Mouse (Mus musculus) heart, postnatal 25 days (tissue): ENCODE measurements around the gene Acadvl. TPM values are rescaled to one million over a fixed set of nuclear protein-coding genes. Genes with fewer than 3 reads are reported as not detected.

Experiments used
- DNase-seq: peaks from one replicate; pipeline ENCODE4 v3.0.0; 2022; ENCODE audit warnings: low spot score
- intact Hi-C: fragments of 180-260 bp; cut with DNase I; formaldehyde crosslinking; loops from one replicate; pipeline ENCODE4 v1.15.1; 2025
- total RNA-seq, 2 experiments: library from RNA; stranded (reverse); gene quantifications; 2 replicates each; pipeline ENCODE4 v1.2.3; 2021

Acadvl gene
- total RNA-seq = 1,000 to 10,000 TPM; 1,206 to 1,290 TPM

DNA sequence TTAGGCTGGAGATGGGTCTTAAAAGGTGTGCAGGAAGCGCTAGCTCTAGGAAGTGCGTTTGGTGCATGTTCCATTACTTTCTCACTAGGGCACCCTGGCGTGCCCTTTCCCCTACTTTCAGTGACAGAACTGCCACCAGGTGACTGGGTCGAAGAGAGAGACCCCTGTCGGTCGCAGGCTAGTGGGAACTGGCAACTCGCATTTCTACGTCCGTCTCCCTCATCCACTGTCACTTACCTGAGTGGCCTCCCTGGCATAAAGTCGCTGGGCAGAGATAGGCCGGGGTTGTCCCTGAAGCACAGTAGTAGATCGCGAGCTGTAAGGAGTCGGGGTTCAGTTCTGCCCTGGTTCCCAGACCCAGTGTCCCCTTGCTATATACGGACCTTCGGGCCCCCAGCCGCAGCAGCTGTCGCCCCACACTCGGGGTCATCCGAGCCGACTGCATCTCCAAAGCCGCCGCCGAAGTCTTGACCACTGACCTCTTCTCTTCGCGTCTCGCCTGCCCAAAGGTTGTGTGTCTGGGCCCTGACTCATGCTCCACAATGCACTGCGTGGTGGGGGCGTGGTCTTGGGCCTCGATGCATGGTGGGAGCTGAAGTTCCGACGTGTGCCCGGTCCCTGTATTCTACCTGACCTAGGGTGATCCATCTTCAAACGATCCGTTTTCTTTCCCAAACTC lies at the start of gene Acadvl:
Acadvl (minus strand) TSS at position 532 of the 679 bp plus-strand sequence.
- intact Hi-C loops = loop anchor here (10.0 kb wide), 1 partner anchor 640 kb away; the partner anchor contains the start of genes Eno3 and Pfn1
- DNase-seq = peak; percentile 82

DNA sequence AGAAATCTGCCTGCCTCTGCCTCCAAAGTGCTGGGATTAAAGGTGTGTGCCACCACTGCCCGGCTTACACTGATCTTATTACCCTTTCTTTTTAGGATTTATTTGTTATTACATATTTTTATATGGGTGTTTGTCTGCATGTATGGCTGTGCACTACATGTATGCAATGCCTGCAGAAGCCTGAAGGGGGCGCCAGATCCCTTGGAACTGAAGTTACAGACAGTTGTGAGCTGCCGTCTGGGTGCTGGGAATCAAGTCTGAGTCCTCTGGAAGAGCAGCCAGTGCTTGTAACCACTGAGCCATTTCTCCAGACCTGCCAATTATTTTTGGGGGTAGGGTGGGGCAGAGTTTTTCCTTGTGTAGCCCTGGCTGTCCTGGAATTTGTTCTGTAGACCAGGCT lies 47.8 kb upstream of the Acadvl start:
- intact Hi-C loops = no loop called here
- no peak for DNase-seq

DNA sequence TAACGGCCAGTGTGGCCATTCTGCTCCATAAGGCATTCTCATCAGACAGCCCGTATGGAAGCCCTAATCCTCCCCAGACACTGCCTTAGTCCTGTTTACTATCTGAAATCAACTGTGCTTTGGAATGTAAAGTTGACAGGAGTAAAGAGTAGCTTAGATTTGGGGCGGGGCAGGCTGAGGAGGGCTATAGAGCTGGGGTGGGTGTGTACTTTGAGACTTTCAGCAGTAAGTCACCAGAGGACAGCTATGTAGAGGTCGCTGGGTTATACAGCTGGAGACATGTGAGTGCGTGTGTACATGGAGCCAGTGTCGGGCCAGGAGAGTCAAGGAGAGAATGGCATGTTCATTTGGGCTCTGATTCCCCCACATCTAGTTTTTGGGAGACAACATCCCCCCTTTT lies 44.7 kb upstream of the Acadvl start:
- intact Hi-C loops = loop anchor here (10.0 kb wide), 1 partner anchor 255 kb away; no protein-coding TSS in a partner anchor
- DNase-seq = no peak

DNA sequence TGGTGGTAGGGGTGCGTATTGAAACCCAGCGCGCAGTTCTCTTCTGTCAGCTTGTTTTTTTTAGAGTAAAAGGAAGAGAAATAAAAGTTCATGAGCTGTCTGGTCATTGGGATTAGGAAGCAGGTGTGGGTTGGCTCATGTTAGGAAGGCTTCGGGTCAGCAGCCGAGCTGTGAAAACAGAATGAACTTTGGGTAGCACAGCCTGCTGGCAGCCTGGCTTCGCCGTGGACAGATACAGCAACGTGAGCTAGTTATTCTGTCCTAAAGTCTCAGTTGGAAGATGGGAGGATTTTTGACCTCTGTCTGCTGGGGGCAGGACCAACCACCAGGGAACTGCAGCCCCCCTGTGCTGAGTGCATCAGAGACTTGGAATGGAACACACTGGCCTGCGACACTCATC lies 42.6 kb upstream of the Acadvl start:
- no peak for DNase-seq
- intact Hi-C loops = loop anchor here (10.0 kb wide), 1 partner anchor 257 kb away; no protein-coding TSS in a partner anchor

DNA sequence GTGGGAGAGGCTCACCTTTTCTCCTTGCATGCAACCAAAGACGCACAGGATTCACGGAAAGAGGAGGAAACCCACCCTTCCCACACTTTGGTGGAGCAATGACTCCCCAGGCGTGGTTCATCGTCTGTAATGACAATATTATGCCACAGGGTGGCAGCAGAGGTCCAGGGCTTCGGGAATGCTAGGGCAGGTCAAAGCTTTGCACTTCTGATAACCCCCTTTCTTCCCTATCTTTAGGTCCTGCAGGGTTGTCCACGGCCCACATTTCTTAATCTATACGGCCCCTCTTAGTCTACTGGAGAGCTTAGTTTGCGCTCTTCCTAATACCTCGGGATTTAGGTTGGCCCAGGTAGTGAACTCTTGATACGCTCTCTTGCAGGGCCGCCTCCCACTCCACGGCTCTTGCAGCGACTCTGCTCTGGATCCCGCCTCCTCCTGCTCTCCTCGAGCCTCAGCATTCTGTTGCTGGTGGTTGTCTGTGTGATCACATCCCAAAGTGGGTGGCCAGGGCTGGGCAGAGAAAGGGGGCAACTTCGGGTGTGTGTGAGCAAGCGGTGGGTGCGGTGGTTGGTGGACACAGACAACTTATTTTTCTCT lies 40.5 kb upstream of the Acadvl start:
- peak; percentile 39 for DNase-seq
- intact Hi-C loops = loop anchor here (2.0 to 10.0 kb wide), 2 partner anchors 157 to 259 kb away; partner anchors contain the start of gene Slc16a11

DNA sequence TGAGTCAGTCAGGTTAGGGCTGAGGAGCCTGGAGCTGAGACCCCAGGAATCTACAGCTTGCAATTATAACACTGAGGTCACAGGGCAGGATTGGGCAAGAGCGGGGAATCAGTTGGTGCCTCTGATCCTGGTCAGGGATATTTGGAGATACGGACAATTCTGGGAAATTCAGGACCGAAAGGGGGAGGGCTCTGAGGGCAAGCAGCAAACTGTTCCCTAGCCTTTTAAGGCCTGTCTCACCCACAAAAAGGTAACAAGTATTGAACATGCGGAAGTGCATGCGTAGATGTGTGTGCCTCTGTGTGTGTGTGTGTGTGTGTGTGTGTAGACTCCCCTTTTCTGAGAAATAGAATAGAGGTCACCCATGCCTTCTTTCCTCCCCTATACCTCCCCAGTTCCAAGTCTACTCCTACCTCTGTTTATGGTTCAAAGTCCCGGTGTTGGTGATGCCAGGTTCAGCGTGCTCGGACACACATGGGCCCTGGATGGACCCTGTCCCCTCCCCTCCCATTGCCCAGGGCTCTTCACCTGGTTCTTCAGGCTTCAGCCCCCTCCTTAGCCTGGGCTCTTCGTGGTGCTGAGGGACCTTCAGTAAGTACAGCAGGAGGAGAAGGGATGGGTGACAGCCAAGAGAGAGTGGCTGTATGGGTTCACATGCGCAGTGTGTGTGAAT lies 38.8 kb upstream of the Acadvl start, which contains the start of gene Asgr1:
Asgr1 (plus strand) TSS at position 188 of the 673 bp plus-strand sequence.
- intact Hi-C loops = loop anchor here (2.0 to 10.0 kb wide), 2 partner anchors 159 to 261 kb away; partner anchors contain the start of gene Slc16a11
- DNase-seq = no peak

DNA sequence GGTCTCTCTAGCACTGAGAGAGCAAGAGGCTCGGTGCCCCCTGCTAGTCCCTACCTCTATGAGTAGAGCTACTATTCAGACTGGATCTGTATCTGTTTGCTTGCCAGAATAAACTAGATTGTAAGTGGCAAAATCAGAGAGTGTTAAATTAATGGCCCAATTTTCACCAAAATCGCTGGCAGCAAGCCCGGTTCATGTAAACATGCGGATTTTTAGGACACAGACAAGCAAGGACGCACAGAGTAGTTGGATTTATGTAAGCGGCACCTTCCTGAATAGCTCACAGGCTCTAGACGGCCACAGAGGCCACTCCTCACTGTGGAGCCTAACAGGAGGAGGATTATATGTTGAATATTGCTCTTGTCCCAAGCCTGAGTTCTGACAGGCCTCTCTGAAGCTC lies 37.9 kb upstream of the Acadvl start:
- no peak for DNase-seq
- intact Hi-C loops = loop anchor here (10.0 kb wide), 1 partner anchor 262 kb away; no protein-coding TSS in a partner anchor

DNA sequence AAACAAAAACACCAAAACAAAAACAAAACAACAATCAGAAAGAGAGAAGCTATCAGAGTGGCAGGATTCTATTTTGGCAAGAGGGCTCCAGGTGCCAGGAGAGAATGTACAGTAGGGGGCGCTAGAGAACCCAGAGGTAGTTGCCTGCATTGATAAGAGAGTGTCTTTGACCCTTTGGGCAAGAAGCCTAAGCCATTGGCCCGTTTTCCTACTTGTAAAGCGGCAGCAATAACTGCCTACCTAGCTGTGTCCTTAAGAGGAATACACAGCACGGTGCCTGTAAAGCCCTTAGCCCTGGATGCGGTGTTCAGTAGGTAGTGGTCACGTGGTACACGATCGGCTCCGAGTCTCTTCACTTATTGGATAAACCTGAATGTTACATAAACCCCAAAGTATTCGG lies 34.6 kb upstream of the Acadvl start:
- DNase-seq = no peak
- intact Hi-C loops = loop anchor here (10.0 kb wide), 1 partner anchor 265 kb away; no protein-coding TSS in a partner anchor

DNA sequence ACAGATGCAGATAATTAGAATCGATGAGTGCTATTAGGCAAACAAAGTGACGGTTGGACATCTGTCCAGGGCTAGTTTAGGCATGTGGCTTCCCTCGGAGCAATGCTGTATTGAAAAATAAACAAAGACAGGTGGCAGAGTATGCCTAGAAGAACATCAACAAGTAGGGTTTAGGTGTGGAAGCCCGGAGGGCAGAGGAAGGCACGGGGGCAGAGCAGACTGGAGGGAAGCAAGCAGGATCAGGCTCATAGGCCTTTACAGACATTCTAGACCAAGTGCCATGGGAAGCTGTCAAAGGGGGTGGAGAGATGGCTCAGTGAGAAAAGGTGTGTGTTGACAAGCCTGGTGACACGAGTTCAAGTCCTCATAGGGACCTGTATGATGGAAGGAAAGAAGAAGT lies 34.2 kb upstream of the Acadvl start:
- no peak for DNase-seq
- intact Hi-C loops = no loop called here

DNA sequence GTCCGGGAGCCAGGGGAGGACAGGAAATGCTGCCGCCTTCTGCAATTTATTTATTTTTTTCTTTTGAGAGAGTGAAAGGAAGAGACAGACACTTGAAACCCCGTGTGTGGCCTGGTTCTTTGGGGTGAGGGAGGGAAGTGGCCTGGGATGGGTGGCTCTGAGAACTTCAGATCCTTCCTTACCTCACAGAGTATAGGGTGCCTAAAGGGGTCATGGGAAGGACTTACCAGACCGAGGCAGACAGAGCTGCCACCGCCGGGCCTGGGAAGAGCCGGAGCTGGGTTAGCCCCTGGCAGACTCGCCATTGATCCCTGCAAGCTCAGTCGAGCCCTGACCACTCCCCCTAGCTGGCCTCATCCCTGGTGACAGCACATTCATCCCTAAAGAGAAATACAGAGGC lies 30.2 kb upstream of the Acadvl start:
- intact Hi-C loops = no loop called here
- no peak for DNase-seq

DNA sequence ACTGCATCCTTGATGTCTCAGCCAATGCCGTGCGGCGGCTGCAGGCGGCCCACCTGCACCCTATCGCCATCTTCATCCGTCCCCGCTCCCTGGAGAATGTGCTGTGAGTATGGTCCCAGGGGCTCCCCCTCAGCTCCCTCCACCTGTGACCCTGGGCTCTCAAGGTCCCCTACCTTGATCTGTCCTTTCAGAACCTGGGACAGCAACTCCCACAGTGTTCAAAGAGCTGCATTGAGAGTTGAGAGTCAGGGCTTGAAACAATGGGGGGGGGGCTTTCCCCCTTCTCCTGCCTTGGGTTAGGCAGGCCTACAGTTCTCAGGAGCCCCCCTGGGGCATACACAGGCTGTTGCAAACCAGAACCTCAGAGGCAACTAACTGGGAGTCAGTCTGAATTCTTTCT lies 28.5 kb upstream of the Acadvl start:
- no peak for DNase-seq
- intact Hi-C loops = no loop called here

DNA sequence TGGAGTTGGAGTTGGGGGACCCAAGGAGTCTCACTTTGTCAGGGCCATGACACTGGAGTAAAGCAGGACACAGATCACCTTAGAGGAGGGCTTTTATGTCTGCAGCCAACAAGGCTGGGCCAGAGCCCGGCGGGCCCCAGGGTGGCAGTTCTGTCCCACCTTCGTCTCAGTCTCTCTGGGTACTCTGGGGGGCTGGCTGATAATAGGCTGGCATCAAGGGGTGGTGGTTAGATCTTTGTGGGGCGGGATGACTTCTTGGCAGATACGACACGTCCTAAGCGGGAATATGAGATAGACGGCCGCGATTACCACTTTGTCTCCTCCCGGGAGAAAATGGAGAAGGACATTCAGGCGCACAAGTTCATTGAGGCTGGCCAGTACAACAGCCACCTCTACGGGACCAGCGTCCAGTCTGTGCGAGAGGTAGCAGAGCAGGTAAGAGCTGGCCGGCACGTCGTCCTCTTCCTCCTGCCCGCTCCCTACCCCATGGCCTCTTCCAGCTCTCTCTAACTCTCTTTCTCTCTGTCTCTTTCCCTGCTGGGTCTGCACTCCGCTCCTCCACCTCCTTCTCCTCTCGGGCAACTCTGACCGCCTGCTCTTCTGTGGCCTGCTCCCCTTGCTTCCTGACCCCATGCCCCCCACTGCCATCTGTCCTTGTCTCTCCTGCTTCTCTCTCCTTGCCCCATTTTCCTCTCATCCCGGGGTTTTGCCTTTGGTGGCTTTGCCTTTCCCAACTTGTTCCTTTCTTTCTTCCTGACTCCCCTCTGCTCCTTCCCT lies 27.3 kb upstream of the Acadvl start:
- intact Hi-C loops = no loop called here
- DNase-seq = no peak

DNA sequence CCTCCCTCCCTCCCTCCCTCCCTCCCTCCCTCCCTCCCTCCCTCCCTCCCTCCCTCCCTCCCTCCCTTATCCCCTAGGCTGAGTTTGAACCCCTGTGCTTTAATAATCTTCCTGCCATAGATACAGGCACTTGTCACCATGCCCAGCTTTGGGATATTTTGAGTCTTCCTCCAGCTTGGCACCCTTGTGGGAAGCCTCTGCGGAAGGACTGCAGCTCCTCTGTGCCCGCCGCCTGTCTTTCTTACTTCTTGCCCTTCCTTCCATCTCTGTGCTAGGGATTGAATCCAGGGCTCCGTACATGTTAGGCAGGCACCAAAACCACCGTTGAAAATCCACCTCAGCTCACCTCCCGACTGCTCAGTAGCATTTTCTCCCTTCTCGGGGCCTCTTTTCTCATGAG lies 25.0 kb upstream of the Acadvl start:
- intact Hi-C loops = no loop called here

DNA sequence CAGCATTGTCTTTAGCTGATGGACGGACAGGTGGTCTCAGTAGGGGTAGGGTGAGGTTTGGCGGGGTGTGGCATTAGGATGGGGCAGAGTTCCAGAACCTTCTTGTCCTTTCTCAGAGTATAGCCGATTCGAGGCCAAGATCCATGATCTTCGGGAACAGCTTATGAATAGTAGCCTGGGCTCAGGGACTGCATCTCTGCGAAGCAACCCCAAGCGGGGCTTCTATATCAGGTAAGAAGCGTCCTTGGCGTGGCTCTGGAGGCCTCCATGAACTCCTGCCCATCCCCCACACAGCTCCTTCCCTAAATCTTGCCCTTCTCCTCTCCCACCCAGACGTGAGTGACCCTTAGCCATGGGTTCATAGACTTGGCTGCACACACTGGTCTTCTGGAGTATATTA lies 24.4 kb upstream of the Acadvl start:
- intact Hi-C loops = no loop called here
- DNase-seq = no peak

More for the DNA sequence above, 25.0 kb upstream of the Acadvl start:
- no peak for DNase-seq

DNA sequence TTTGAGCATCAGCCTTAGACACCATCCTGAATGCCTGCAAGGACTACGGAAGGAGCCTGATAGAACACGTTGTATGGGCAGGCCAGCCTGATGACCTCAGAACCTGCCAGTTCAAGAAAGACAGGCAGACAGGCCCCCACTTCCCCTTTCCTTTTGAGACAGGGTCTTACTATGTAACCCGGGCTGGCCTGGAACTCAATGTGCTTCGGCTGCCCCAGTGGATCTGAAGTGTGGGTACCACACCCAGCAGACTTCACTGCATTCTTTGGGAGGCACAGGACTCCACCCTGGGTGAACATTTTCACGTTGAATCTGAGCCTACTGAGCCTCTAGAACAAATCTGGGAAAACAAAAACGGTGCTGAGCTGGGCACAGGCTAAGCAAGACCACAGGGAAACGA lies 23.0 kb upstream of the Acadvl start:
- intact Hi-C loops = no loop called here
- DNase-seq = no peak

DNA sequence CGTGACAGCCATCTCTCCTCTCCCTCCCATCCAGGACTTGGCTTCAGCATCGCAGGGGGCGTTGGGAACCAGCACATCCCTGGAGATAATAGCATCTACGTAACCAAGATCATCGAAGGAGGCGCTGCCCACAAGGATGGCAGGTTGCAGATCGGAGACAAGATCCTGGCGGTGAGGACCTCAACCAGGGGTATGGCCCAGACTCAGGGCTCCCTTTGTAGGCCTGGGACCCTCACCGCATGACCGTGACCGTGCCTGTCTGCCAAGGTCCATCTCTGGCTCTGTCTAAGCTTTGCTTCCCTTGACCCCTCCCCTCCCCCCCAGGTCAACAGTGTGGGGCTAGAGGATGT lies 16.1 kb upstream of the Acadvl start:
- DNase-seq = no peak
- intact Hi-C loops = no loop called here

DNA sequence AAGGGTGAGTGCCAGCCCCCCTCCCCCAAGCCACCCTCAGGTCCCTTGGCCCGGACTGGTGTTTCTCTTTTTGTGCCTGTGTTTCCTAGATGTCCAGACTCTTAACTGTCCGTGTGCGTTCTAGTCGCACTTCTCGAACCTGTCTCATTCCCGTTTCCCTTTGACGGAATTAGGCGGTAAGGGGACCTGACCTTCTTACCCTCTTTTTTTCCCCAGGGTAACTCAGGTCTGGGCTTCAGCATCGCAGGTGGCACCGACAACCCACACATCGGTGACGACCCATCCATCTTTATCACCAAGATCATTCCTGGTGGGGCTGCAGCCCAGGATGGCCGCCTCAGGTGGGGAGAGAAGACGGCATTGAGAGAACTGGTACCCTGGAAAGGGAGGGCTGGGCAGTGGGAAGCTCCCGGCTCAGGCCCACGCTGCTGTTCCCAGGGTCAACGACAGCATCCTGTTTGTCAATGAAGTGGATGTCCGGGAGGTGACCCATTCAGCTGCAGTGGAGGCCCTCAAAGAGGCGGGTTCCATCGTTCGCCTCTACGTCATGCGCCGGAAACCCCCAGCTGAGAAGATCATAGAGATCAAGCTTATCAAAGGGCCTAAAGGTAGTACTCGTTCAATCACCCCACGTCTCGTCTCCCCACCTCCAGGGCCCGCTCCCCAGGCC lies 15.6 kb upstream of the Acadvl start:
- intact Hi-C loops = no loop called here
- no peak for DNase-seq

DNA sequence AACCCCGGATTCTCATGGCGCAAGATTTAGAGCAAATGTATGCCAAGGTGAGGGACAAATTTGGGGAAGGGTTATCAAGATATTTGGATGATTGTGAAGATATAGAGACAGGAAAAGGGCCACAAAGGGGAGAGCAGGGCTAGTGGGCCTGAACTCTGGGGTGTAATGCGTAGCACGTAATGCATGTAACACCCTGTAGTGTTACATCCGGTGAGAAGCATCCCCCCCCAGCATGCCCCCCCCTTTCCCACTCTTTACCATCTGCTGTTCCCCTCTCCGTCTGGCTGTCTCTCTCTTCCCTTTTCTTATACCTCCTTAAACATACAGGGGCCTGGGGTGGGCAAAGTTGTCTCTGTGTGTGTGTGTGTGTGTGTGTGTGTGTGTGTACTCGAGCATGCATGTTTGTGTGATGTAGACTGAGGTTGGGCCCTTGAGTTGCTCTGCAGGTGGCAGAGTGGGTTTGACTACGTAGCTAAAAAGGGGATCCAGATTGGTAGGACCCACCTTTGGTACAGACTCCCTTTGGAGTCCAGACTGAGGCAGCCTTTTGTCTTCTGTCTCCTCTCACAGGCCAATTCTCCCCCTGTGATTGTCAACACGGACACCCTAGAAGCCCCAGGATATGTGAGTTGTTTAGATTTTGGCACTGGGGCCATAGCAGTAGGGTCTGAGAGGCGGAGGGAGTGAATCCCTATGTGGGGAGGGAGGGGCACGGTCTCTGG lies 14.8 kb upstream of the Acadvl start:
- intact Hi-C loops = no loop called here
- DNase-seq = no peak
